Mouse (Mus musculus): ENCODE measurements around the gene Nfe2l1.
"Not testable (repeated sequence)": the region's sequence is repeated elsewhere in the genome, so short reads cannot be mapped to it uniquely, and the experiment has no call there.

Nfe2l1 gene

DNA sequence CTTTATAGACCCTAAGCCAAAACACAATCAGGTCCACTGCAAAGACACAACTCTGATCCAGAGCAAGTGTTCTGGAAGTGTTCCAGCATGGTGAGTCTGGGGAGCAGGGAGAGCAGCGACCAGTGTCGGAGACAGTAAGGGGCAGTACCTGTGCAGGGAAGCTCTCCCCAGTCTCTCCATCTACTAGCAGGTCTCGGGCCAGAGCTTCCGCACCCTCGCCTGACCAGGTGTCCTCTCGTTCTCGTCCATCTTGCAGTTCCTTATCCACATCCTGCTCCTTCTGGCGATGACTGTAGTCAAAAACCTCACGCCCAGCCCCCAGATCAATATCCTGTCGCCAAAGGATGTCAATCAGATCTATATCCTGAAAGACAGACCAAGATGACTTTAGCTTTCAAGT lies 7.8 kb downstream of the Nfe2l1 start:
- no peak for DNase-seq (ENCODE audit: low read depth, low spot score)

DNA sequence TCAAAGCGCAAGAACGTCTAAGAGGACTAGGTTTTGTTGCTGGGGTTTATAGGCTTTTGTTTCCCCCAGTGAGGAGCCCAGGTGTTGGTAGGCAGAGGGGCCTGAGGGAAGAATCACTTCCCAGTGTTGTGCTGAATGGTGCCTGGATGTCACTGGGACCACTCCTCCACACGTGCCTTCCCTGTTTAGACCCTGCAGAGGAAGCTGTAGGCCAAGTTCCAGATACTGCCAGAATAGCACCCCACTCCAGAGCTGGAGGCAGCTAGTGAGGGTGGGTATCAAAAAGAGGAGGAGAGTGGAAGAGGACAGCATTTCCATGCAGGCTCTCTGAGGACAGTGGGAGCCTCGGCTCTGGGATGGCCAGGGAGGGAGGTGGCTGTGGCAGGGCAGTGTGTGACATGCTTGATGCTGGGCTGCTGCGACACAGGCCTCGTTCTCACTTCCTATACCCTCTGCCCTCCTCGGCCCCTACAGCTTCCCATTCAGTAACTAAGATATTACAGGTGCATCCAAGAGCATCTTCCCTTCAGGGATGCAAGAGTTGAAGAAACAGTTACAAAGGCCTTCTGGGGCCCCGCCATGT lies 11.5 kb downstream of the Nfe2l1 start:
- no peak for DNase-seq (ENCODE audit: low read depth, low spot score)

DNA sequence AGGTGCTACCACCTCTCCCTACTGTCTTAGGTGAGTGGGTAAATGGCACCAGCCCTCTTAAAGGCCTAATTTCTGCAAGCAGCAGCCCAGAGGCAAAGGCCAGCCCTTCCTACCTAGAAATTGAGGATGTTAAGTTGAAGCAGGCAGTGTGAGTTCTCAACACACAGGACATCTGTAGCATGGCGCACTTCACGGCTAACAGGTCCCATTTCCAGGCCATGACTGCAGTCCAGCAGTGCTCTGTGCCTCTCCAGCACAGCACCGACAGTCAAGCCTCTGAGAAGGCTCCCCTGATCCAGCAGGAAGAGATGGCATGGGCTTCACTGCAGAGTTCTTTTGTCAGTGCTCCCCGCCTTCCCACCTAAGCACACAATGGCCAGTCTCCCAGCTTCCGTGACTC lies 12.8 kb downstream of the Nfe2l1 start:
- no peak for DNase-seq (ENCODE audit: low read depth, low spot score)

- DNase-seq (ENCODE audit: low read depth, low spot score) = no peak
Observed at GRCm38 (mm10) chr11:96816494-96816893, 13.3 kb downstream of the Nfe2l1 start.

DNA sequence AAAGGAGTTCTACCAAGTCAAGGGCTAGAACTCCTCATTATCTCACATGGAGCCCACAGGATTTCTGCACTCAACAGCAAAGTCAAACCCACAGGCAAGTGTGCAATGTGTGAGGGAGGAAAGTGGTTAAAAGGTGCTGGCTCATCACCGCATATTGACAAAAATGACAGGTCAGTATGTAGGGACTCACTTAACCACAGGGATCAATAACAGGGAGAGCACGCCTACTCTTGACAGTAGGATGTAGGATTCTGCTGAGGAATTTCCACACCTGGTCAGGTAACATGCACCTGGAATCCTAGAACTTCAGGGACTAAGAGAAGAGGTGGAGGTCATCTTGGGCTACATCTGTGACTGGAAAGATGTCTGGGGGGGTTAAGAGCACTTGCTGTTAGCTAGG lies 13.9 kb downstream of the Nfe2l1 start:
- no peak for DNase-seq (ENCODE audit: low read depth, low spot score)

GRCm38 (mm10) chr11:96814443-96814842 lies 15.3 kb downstream of the Nfe2l1 start:
- DNase-seq (ENCODE audit: low read depth, low spot score) = no peak

GRCm38 (mm10) chr11:96813920-96814319 lies 15.8 kb downstream of the Nfe2l1 start:
- DNase-seq (ENCODE audit: low read depth, low spot score) = no peak

- no peak for DNase-seq (ENCODE audit: low read depth, low spot score)
Observed at GRCm38 (mm10) chr11:96813455-96813854, 16.3 kb downstream of the Nfe2l1 start.

- not testable (repeated sequence) for DNase-seq (ENCODE audit: low read depth, low spot score)
Observed at GRCm38 (mm10) chr11:96811188-96811587, 18.6 kb downstream of the Nfe2l1 start.

DNA sequence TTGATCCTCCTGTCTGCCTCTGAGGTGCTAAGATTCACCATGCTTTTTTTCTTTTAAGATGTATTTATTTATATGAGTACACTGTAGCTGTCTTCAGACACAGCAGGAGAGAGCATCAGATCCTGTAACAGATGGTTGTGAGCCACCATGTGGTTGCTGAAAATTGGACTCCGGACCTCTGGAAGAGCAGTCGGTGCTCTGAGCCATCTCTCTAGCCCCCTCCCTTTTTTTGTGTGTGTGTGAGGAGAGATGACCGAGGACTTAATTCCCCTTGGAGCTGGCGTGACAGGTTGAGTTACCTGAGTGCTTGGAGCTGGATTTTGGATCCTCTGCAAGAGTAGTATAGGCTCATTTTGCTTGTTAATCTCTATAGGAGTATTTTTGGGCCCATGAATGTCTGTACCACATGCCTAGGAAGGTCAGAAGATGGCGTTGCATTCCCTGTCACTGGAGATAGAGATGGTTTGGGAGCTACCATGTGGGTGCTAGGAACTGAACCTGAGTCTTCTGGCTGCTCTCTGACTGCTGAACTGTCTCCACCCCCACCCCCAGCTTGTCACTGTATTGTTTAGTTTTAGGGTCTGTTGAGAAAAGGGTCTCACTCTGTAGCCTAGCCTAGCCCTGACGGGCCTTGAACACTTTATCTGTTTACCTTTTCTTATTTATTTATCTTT lies 20.1 kb downstream of the Nfe2l1 start:
- no peak for DNase-seq (ENCODE audit: low read depth, low spot score)

GRCm38 (mm10) chr11:96808066-96808465 lies 21.7 kb downstream of the Nfe2l1 start:
- no peak for DNase-seq (ENCODE audit: low read depth, low spot score)

DNA sequence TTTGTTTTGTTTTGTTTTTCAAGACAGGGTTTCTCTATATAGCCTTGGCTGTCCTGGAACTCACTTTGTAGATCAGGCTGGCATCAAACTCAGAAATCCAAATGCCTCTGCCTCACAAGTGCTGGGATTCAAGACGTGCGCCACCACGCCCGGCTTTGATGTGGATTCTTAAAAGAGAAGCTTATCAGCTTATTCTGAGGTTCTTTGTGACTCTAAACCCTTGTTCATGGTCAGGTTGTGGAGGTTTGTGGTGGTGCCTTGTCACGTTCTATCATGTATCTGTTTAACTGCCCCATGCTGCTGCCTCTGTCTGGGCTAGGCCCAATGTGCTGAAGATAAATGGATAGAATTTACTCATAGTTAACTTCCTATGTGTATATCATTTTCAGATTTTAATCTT lies 24.2 kb downstream of the Nfe2l1 start:
- DNase-seq (ENCODE audit: low read depth, low spot score) = peak; percentile 58

DNA sequence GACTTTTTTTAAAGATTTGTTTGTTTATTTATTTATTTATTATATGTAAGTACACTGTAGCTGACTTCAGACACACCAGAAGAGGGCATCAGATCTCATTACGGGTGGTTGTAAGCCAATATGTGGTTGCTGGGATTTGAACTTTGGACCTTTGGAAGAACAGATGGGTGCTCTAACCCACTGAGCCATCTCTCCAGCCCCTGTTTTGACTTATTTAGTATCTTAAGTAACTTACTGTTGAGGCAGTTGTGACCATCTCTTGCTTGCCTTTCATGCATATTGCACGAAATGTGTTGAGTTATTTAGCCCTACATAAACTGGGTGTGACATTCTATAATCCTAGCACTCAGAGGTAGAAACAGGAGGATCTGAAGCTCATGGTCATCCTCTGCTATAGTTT lies 30.3 kb downstream of the Nfe2l1 start:
- no peak for DNase-seq (ENCODE audit: low read depth, low spot score)

- peak; percentile 35 for DNase-seq (ENCODE audit: low read depth, low spot score)
Observed at GRCm38 (mm10) chr11:96796586-96796985, 33.2 kb downstream of the Nfe2l1 start.

DNA sequence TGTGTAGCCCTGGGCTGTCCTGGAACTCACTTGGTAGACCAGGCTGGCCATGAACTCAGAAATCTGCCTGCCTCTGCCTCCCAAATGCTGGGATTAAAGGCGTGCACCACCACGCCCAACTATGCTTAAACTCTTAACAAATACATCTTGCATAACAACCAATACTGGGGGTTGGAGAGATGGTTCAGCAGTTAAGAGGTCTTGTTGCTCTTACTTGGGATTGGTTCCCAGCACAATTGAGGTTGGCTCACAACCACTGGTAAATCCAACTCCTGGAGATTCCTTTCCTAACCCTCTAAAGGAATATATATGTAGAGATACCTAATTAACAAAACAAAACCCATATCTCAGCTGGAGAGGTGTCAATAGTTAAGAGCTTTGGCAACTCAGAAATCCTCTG lies 33.7 kb downstream of the Nfe2l1 start:
- no peak for DNase-seq (ENCODE audit: low read depth, low spot score)

GRCm38 (mm10) chr11:96795491-96795890 lies 34.3 kb downstream of the Nfe2l1 start:
- DNase-seq (ENCODE audit: low read depth, low spot score) = no peak

- DNase-seq (ENCODE audit: low read depth, low spot score) = no peak
Observed at GRCm38 (mm10) chr11:96790681-96791080, 39.1 kb downstream of the Nfe2l1 start.

DNA sequence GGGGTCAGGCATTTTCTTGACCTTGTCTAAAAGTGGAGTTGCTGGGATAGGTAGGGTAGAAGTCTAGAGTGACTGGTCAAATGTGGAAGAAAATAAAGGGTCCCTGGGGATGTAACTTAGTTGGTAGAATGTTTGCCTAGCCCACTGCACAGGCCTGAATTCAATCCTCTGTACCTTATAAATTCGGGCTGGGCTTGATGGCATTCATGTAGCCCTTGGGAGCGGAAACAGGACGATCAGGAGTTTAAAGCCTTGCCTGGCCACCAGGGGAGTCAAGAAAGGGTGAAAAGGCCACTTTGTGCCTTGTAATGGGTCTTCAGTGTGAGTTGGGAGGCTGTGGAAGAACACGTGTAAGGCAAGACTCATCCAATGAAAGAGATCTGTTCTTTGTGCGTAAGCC lies 39.8 kb downstream of the Nfe2l1 start:
- DNase-seq (ENCODE audit: low read depth, low spot score) = peak; percentile 22

- DNase-seq (ENCODE audit: low read depth, low spot score) = peak; percentile 93
Observed at GRCm38 (mm10) chr11:96788871-96789795, 40.6 kb downstream of the Nfe2l1 start, which contains the start of gene Cbx1. Gene Cbx1 (plus strand): TSS chr11:96789127.

DNA sequence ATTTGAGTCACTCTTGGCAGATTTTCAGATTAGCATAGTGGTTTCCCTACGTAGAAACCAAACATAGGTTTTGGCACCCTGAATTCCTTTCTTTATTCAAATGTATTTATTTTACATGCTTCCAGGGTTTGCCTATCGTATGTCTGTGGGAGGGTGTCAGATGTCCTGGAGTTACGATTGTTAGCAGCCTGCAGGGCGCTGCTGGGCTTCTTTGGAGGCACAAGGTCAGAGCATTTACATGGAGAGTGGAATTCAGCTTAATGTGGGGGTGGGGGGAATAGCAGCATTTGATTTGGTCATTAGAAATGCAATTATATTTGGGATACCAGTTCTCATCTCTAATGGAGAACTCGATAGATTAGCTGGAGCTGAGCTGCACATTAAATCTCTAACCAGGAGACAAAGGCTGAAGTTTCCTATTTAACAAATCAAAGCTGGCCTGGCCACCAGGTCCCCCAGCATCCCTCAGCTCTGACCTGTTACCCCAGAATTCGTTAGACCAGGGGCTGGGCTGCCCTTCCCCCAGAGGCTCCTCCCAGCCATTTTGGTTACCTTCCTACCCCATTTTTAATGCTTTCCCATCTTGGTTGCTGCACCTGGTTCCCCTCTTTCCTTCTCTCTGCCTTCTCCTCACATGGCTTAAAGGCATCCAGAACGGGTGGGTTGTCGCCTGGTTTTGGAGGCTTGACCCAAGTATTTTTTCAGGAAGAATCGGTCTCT lies 42.9 kb downstream of the Nfe2l1 start:
- DNase-seq (ENCODE audit: low read depth, low spot score) = no peak

DNA sequence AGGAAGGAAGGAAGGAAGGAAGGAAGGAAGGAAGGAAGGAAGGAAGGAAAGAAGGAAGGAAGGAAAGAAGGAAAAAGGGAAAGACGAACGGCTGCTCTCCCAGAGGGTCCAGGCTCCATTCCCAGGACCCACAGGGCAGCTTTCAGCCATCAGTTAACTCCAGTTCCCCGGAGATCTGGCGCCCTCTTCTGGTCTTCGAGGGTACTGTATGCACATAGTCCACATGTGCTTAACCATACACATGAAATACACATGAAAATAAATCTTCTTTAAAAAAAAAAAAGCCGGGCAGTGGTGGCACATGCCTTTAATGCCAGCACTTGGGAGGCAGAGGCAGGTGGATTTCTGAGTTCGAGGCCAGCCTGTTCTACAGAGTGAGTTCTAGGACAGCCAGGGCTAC lies 44.9 kb downstream of the Nfe2l1 start:
- peak; percentile 64 for DNase-seq (ENCODE audit: low read depth, low spot score)

GRCm38 (mm10) chr11:96781425-96781824 lies 48.3 kb downstream of the Nfe2l1 start:
- DNase-seq (ENCODE audit: low read depth, low spot score) = no peak

Data from CD4-positive helper T cell, adult 2 months (primary cell).